Mouse (Mus musculus) cerebellum, adult 8-10 months (tissue): ENCODE results near the gene Slamf9.

Source experiments
- DNase-seq: peaks from one replicate; pipeline ENCODE4 v3.0.0; 2022

Slamf9 gene

GRCm38 (mm10) chr1:172475054-172475741 lies at the start of gene Slamf9:
Slamf9 (plus strand) TSS chr1:172475358.
- no peak for DNase-seq

- no peak for DNase-seq
Observed at GRCm38 (mm10) chr1:172426419-172426818, 48.7 kb upstream of the Slamf9 start.

- DNase-seq: no peak
Observed at GRCm38 (mm10) chr1:172427841-172428240, 47.3 kb upstream of the Slamf9 start.

GRCm38 (mm10) chr1:172428614-172429013 lies 46.5 kb upstream of the Slamf9 start:
- DNase-seq: no peak

- no peak for DNase-seq
Observed at GRCm38 (mm10) chr1:172430731-172431220, 44.4 kb upstream of the Slamf9 start.

GRCm38 (mm10) chr1:172431836-172432586 lies 43.1 kb upstream of the Slamf9 start:
- DNase-seq: no peak

- no peak for DNase-seq
Observed at GRCm38 (mm10) chr1:172432587-172432955, 42.6 kb upstream of the Slamf9 start.

GRCm38 (mm10) chr1:172433012-172433850 lies 41.9 kb upstream of the Slamf9 start:
- DNase-seq: no peak

GRCm38 (mm10) chr1:172433851-172434165 lies 41.4 kb upstream of the Slamf9 start:
- DNase-seq: no peak

GRCm38 (mm10) chr1:172436785-172437184 lies 38.4 kb upstream of the Slamf9 start:
- DNase-seq: no peak

- DNase-seq: no peak
Observed at GRCm38 (mm10) chr1:172438621-172439020, 36.5 kb upstream of the Slamf9 start.

- DNase-seq: no peak
Observed at GRCm38 (mm10) chr1:172440521-172440920, 34.6 kb upstream of the Slamf9 start.

- no peak for DNase-seq
Observed at GRCm38 (mm10) chr1:172441935-172442445, 33.2 kb upstream of the Slamf9 start.

- no peak for DNase-seq
Observed at GRCm38 (mm10) chr1:172450226-172450625, 24.9 kb upstream of the Slamf9 start.

- no peak for DNase-seq
Observed at GRCm38 (mm10) chr1:172450848-172451470, 24.2 kb upstream of the Slamf9 start.

GRCm38 (mm10) chr1:172452911-172453310 lies 22.2 kb upstream of the Slamf9 start:
- no peak for DNase-seq

- DNase-seq: no peak
Observed at GRCm38 (mm10) chr1:172453810-172454209, 21.3 kb upstream of the Slamf9 start.

GRCm38 (mm10) chr1:172455416-172455815 lies 19.7 kb upstream of the Slamf9 start:
- DNase-seq: no peak

- DNase-seq: no peak
Observed at GRCm38 (mm10) chr1:172456001-172456677, 19.0 kb upstream of the Slamf9 start.

GRCm38 (mm10) chr1:172457196-172457595 lies 18.0 kb upstream of the Slamf9 start:
- no peak for DNase-seq

- DNase-seq: no peak
Observed at GRCm38 (mm10) chr1:172458041-172458440, 17.1 kb upstream of the Slamf9 start.

GRCm38 (mm10) chr1:172461602-172462001 lies 13.6 kb upstream of the Slamf9 start:
- no peak for DNase-seq
